Mouse (Mus musculus): ENCODE measurements around the gene Tiam2. TPM values are rescaled to one million over a fixed set of nuclear protein-coding genes. Genes with fewer than 3 reads are reported as not detected.

The Tiam2 gene
- polyA plus RNA-seq, 1 experiment from 2014 or later = 2.8 TPM

DNA sequence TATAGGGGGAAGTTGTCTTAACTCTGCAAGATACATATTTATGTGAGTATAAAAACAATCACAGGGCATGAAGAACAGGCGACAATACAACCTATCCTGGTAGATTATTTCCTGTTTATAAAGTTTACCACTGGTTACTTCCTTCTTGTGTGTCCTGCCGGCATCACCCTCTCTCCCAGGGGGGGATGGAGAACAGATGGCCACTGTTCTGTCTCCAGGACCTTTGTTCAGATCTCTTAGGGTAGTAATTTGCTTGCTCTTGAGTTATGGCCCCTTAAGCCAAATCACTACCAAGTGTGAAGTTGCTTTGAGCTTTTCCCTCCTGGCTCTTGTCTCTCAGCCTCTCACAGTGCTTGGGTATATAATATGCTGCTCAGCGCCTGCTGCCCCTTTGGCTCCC, 90.0 kb downstream of the Tiam2 start:
- ATAC-seq (replicated peaks; ENCODE audit: low FRiP score) (no peak), DNase-seq (ENCODE audit: low spot score) (no peak)
- WGBS = 50% methylated on average over 3 of the region's 3 CpGs
- Histone ChIP-seq H3K27ac (ENCODE audit: low read depth, low read length) (no peak overlapping the region), H3K9me3 (ENCODE audit: control insufficient read depth, low read length) (no peaks in the 10 kb centered on the region), H3K4me1 (replicated peaks; ENCODE audit: control insufficient read depth, insufficient read depth, low read length) (no peaks in the 10 kb centered on the region), H3K4me3 (ENCODE audit: low read depth, low read length) (no peak overlapping the region), H3K36me3 (ENCODE audit: control insufficient read depth, insufficient read depth, low read length) (no peaks in the 10 kb centered on the region), H3K4me2 (no peak overlapping the region), H3K9ac (ENCODE audit: low read depth, low read length) (no peak overlapping the region), H3K27me3 (replicated peaks; ENCODE audit: control insufficient read depth, insufficient read depth, low read length) (no peaks in the 10 kb centered on the region; the same call in 1 of the 2 replicates)

DNA sequence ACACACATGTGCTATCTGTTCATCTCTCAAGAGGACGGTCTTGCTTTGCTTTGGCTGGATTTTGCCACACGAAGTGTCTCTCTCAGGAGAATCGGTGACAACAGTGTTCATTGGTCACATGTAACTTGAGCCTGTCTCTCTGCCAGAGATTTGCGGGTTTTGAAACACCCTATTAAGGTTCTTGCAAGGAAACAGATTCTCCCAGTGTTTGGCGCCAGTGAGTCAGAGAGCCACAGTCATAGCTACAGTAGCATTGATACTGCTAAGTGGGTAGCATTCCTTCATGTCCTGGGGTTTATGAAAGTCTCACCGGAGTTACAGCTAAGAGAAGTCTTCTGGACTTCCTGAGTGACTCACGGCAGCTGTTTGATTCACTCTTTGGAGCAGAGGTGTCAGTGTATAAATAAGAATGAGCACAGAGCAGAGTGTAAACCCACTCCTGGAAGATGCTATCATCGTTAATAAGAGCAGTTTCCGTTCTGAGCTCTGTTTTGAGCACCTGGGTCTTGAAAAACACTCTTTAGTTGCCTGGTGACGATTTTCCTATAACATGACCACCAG, 93.1 kb downstream of the Tiam2 start:
- Histone ChIP-seq H3K9me3 (ENCODE audit: control insufficient read depth, low read length) (no peaks in the 10 kb centered on the region), H3K9ac (ENCODE audit: low read depth, low read length) (no peak overlapping the region), H3K4me3 (ENCODE audit: low read depth, low read length) (no peak overlapping the region), H3K4me1 (replicated peaks; ENCODE audit: control insufficient read depth, insufficient read depth, low read length) (no peaks in the 10 kb centered on the region), H3K27me3 (replicated peaks; ENCODE audit: control insufficient read depth, insufficient read depth, low read length) (no peaks in the 10 kb centered on the region), H3K4me2 (no peak overlapping the region), H3K36me3 (ENCODE audit: control insufficient read depth, insufficient read depth, low read length) (no peaks in the 10 kb centered on the region), H3K27ac (ENCODE audit: low read depth, low read length) (no peak overlapping the region)
- ATAC-seq (replicated peaks; ENCODE audit: low FRiP score) (no peak), DNase-seq (ENCODE audit: low spot score) (no peak)
- 68% methylated on average over 10 of the region's 10 CpGs for WGBS

- WGBS = 82% methylated on average over 4 of the region's 4 CpGs
- no peak overlapping the region for H3K27ac ChIP-seq (ENCODE audit: low read depth, low read length)
- H3K4me3 ChIP-seq (ENCODE audit: low read depth, low read length) = no peak overlapping the region
- no peak for DNase-seq (ENCODE audit: low spot score)
- no peaks in the 10 kb centered on the region for H3K4me1 ChIP-seq (replicated peaks; ENCODE audit: control insufficient read depth, insufficient read depth, low read length)
- H3K9ac ChIP-seq (ENCODE audit: low read depth, low read length) = no peak overlapping the region
- ATAC-seq (replicated peaks; ENCODE audit: low FRiP score) = no peak
- no peaks in the 10 kb centered on the region for H3K27me3 ChIP-seq (replicated peaks; ENCODE audit: control insufficient read depth, insufficient read depth, low read length)
- no peaks in the 10 kb centered on the region for H3K9me3 ChIP-seq (ENCODE audit: control insufficient read depth, low read length)
- no peak overlapping the region for H3K4me2 ChIP-seq
- H3K36me3 ChIP-seq (ENCODE audit: control insufficient read depth, insufficient read depth, low read length) = no peaks in the 10 kb centered on the region
Observed at GRCm38 (mm10) chr17:3420148-3420547, 93.8 kb downstream of the Tiam2 start.

DNA sequence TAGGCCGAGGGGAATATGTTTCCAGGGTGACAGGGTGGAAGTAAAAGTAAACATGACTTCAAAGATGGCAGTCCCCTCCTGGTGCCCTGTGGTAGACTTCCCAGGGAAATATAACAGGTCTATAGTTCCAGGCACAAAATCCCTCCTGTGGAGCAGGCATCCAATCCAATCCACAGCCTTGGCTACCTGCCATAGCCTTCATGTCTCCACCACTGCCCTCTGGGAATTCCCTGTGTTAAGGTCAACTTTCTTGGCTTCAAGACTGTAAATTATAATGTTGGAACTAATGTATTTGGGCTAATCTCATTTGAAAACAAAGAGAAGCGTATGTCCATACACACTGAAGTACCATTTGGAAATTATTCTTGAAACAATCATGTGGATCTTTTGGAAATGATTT, 97.0 kb downstream of the Tiam2 start:
- no peak overlapping the region for H3K4me2 ChIP-seq
- no peaks in the 10 kb centered on the region for H3K36me3 ChIP-seq (ENCODE audit: control insufficient read depth, insufficient read depth, low read length)
- H3K4me1 ChIP-seq (replicated peaks; ENCODE audit: control insufficient read depth, insufficient read depth, low read length) = no peaks in the 10 kb centered on the region
- H3K9me3 ChIP-seq (ENCODE audit: control insufficient read depth, low read length) = no peaks in the 10 kb centered on the region
- WGBS = 74% methylated on average over 2 of the region's 2 CpGs
- no peak overlapping the region for H3K9ac ChIP-seq (ENCODE audit: low read depth, low read length)
- ATAC-seq (replicated peaks; ENCODE audit: low FRiP score) (no peak), DNase-seq (ENCODE audit: low spot score) (no peak)
- no peaks in the 10 kb centered on the region for H3K27me3 ChIP-seq (replicated peaks; ENCODE audit: control insufficient read depth, insufficient read depth, low read length)
- no peak overlapping the region for H3K4me3 ChIP-seq (ENCODE audit: low read depth, low read length)
- no peak overlapping the region for H3K27ac ChIP-seq (ENCODE audit: low read depth, low read length)

GRCm38 (mm10) chr17:3428659-3429058, 102.3 kb downstream of the Tiam2 start:
- Histone ChIP-seq H3K9me3 (ENCODE audit: control insufficient read depth, low read length) (no peaks in the 10 kb centered on the region), H3K4me1 (replicated peaks; ENCODE audit: control insufficient read depth, insufficient read depth, low read length) (no peaks in the 10 kb centered on the region), H3K4me3 (ENCODE audit: low read depth, low read length) (no peak overlapping the region), H3K36me3 (ENCODE audit: control insufficient read depth, insufficient read depth, low read length) (no peaks in the 10 kb centered on the region), H3K27ac (ENCODE audit: low read depth, low read length) (no peak overlapping the region), H3K27me3 (replicated peaks; ENCODE audit: control insufficient read depth, insufficient read depth, low read length) (no peaks in the 10 kb centered on the region), H3K4me2 (no peak overlapping the region), H3K9ac (ENCODE audit: low read depth, low read length) (no peak overlapping the region)
- DNase-seq (ENCODE audit: low spot score) = no peak
- ATAC-seq (replicated peaks; ENCODE audit: low FRiP score) = no peak
- WGBS = 90% methylated on average over 9 of the region's 9 CpGs

- Histone ChIP-seq H3K4me1 (replicated peaks; ENCODE audit: control insufficient read depth, insufficient read depth, low read length) (no peaks in the 10 kb centered on the region), H3K36me3 (ENCODE audit: control insufficient read depth, insufficient read depth, low read length) (no peaks in the 10 kb centered on the region), H3K9ac (ENCODE audit: low read depth, low read length) (no peak overlapping the region), H3K4me2 (no peak overlapping the region), H3K27me3 (replicated peaks; ENCODE audit: control insufficient read depth, insufficient read depth, low read length) (no peaks in the 10 kb centered on the region), H3K9me3 (ENCODE audit: control insufficient read depth, low read length) (no peaks in the 10 kb centered on the region), H3K27ac (ENCODE audit: low read depth, low read length) (no peak overlapping the region), H3K4me3 (ENCODE audit: low read depth, low read length) (no peak overlapping the region)
- DNase-seq (ENCODE audit: low spot score) (no peak), ATAC-seq (replicated peaks; ENCODE audit: low FRiP score) (no peak)
- WGBS = 72% methylated on average over 10 of the region's 10 CpGs
Observed at GRCm38 (mm10) chr17:3432590-3433498, 106.5 kb downstream of the Tiam2 start.

DNA sequence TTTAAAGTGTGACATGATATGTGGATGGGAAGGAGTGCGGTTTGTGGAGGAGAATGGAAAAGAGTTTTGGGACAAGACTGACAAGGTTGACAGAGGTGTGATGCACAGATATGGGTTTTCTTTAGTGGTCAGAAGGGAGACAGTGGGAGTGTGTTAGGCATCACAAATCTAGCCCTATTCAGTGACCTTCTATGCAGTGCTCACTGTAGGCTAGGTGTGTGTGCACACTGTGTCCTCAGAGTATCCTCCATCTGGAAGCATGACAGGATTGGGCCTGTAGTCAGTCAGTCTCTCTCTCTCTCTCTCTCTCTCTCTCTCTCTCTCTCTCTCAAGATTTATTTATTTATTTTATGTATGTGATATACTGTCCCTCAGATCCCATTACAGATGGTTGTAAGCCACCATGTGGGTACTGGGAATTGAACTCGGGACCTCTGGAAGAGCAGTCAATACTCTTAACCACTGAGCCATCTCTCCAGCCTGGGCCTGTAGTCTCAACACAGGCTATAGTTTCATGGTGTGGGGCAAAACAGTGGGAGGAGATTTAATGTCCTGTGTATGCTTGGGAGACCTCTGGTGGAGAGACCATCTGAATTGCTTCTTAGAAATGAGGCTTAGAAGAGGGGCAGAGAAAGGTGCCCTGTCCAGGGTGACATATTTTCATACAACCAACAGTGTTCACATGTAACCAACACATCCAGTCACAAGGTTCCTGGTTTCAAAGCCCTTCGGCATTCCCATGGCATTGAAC, 107.3 kb downstream of the Tiam2 start:
- no peak for DNase-seq (ENCODE audit: low spot score)
- ATAC-seq (replicated peaks; ENCODE audit: low FRiP score) = no peak
- 84% methylated on average over 3 of the region's 3 CpGs for WGBS
- Histone ChIP-seq H3K27ac (ENCODE audit: low read depth, low read length) (no peak overlapping the region), H3K4me1 (replicated peaks; ENCODE audit: control insufficient read depth, insufficient read depth, low read length) (no peaks in the 10 kb centered on the region), H3K27me3 (replicated peaks; ENCODE audit: control insufficient read depth, insufficient read depth, low read length) (no peaks in the 10 kb centered on the region), H3K9me3 (ENCODE audit: control insufficient read depth, low read length) (no peaks in the 10 kb centered on the region), H3K4me2 (no peak overlapping the region), H3K4me3 (ENCODE audit: low read depth, low read length) (no peak overlapping the region), H3K36me3 (ENCODE audit: control insufficient read depth, insufficient read depth, low read length) (no peaks in the 10 kb centered on the region), H3K9ac (ENCODE audit: low read depth, low read length) (no peak overlapping the region)

DNA sequence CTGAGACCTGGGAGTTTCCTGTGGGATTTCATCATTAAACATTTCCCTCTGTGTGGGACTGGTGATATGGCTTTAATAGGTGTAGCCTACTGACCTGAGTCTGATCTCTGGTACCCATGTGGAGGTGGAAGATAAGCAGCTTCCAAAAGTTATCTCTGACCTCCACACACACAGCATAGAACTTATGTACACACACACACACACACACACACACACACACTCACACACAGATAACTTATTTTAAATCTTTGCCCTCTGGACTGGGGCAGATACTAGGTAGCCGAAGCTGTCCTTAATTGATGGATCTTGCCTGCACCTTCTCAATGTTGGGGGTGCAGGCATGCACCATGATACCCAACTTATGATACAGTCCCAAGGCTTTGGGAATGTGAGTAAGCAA, 108.9 kb downstream of the Tiam2 start:
- Histone ChIP-seq H3K9ac (ENCODE audit: low read depth, low read length) (no peak overlapping the region), H3K4me3 (ENCODE audit: low read depth, low read length) (no peak overlapping the region), H3K4me2 (no peak overlapping the region), H3K27me3 (replicated peaks; ENCODE audit: control insufficient read depth, insufficient read depth, low read length) (no peaks in the 10 kb centered on the region), H3K9me3 (ENCODE audit: control insufficient read depth, low read length) (no peaks in the 10 kb centered on the region), H3K4me1 (replicated peaks; ENCODE audit: control insufficient read depth, insufficient read depth, low read length) (no peaks in the 10 kb centered on the region), H3K27ac (ENCODE audit: low read depth, low read length) (no peak overlapping the region), H3K36me3 (ENCODE audit: control insufficient read depth, insufficient read depth, low read length) (no peaks in the 10 kb centered on the region)
- DNase-seq (ENCODE audit: low spot score) (no peak), ATAC-seq (replicated peaks; ENCODE audit: low FRiP score) (peak; percentile 69)
- WGBS = 42% methylated on average over 1 of the region's 1 CpGs

Measured in liver, embryonic 11.5 days (tissue).